Mouse (Mus musculus): Measurements from ENCODE around the gene Tnfaip1.
"Not testable (repeated sequence)": the region's sequence is repeated elsewhere in the genome, so short reads cannot be mapped to it uniquely, and the experiment has no call there.

The Tnfaip1 gene

GRCm38 (mm10) chr11:78536690-78537084 is 555 bp upstream of the Tnfaip1 start:
- DNase-seq (ENCODE audit: low spot score in 2 of 2), result no peak

GRCm38 (mm10) chr11:78535376-78536079 is 604 bp downstream of the Tnfaip1 start:
- DNase-seq (ENCODE audit: low spot score in 2 of 2), result no peak

GRCm38 (mm10) chr11:78534516-78534915 is 1.6 kb downstream of the Tnfaip1 start:
- DNase-seq (ENCODE audit: low spot score in 2 of 2), result no peak

GRCm38 (mm10) chr11:78531515-78531914 is 4.6 kb downstream of the Tnfaip1 start:
- not testable (repeated sequence) for DNase-seq (ENCODE audit: low spot score in 2 of 2)

- no peak for DNase-seq (ENCODE audit: low spot score in 2 of 2)
Measured at GRCm38 (mm10) chr11:78531046-78531445, 5.1 kb downstream of the Tnfaip1 start.

GRCm38 (mm10) chr11:78530001-78530400 is 6.1 kb downstream of the Tnfaip1 start:
- no peak for DNase-seq (ENCODE audit: low spot score in 2 of 2)

GRCm38 (mm10) chr11:78528714-78529113 is 7.4 kb downstream of the Tnfaip1 start:
- no peak for DNase-seq (ENCODE audit: low spot score in 2 of 2)

GRCm38 (mm10) chr11:78524838-78525237 is 11.3 kb downstream of the Tnfaip1 start:
- DNase-seq (ENCODE audit: low spot score in 2 of 2), result no peak

GRCm38 (mm10) chr11:78523241-78523955 is 12.7 kb downstream of the Tnfaip1 start:
- no peak for DNase-seq (ENCODE audit: low spot score in 2 of 2)

GRCm38 (mm10) chr11:78522481-78522997 is 13.6 kb downstream of the Tnfaip1 start:
- DNase-seq (ENCODE audit: low spot score in 2 of 2), result no peak

GRCm38 (mm10) chr11:78521880-78522279 is 14.3 kb downstream of the Tnfaip1 start:
- DNase-seq (ENCODE audit: low spot score in 2 of 2), result no peak

GRCm38 (mm10) chr11:78518931-78519330 is 17.2 kb downstream of the Tnfaip1 start:
- no peak for DNase-seq (ENCODE audit: low spot score in 2 of 2)

- no peak for DNase-seq (ENCODE audit: low spot score in 2 of 2)
Measured at GRCm38 (mm10) chr11:78515549-78516325, 20.4 kb downstream of the Tnfaip1 start.

GRCm38 (mm10) chr11:78513106-78513790 is 22.9 kb downstream of the Tnfaip1 start:
- no peak for DNase-seq (ENCODE audit: low spot score in 2 of 2)

- DNase-seq (ENCODE audit: low spot score in 2 of 2), result peak; percentile 85 to 89
Measured at GRCm38 (mm10) chr11:78512025-78512957, 23.8 kb downstream of the Tnfaip1 start, which contains the start of the genes Tmem199 and Poldip2. TSS of gene Tmem199 (minus strand) at chr11:78512172. TSS of gene Poldip2 (plus strand) at chr11:78512193.

- DNase-seq (ENCODE audit: low spot score in 2 of 2), result no peak
Measured at GRCm38 (mm10) chr11:78509148-78509547, 27.0 kb downstream of the Tnfaip1 start.

- no peak for DNase-seq (ENCODE audit: low spot score in 2 of 2)
Measured at GRCm38 (mm10) chr11:78505430-78505829, 30.7 kb downstream of the Tnfaip1 start.

- no peak for DNase-seq (ENCODE audit: low spot score in 2 of 2)
Measured at GRCm38 (mm10) chr11:78502909-78503650, 33.1 kb downstream of the Tnfaip1 start, which contains the start of gene Sebox. TSS of gene Sebox (plus strand) at chr11:78503447.

- DNase-seq (ENCODE audit: low spot score in 2 of 2), result no peak
Measured at GRCm38 (mm10) chr11:78501529-78501928, 34.6 kb downstream of the Tnfaip1 start.
